Mouse (Mus musculus) layer of hippocampus, postnatal 14 days (tissue): ENCODE measurements around the gene Tgtp1. TPM values are rescaled to one million over a fixed set of nuclear protein-coding genes. Genes with fewer than 3 reads are reported as not detected.
"Not testable (repeated sequence)": the region's sequence is repeated elsewhere in the genome, so short reads cannot be mapped to it uniquely, and the experiment has no call there.

ENCODE experiments used
- DNase-seq, 2 experiments: peaks; one replicate each; pipeline ENCODE4 v3.0.0; 2021 to 2022; ENCODE audit warnings: low spot score in 2 of 2, mixed read lengths in 1 of 2
- long read RNA-seq, 2 experiments: library from polyadenylated mRNA; stranded (forward); transcript quantifications; one replicate each; pipeline ENCODE4 v2.0.0; 2021
- total RNA-seq, 2 experiments: library from RNA; stranded (reverse); gene quantifications; 2 replicates each; pipeline ENCODE4 v1.2.3; 2021

Tgtp1 gene
- total RNA-seq: under 1 TPM in 1 of 2 experiments, not detected in 1; 0.30 TPM
- long read RNA-seq, experiment 1: 0 reads
- long read RNA-seq, experiment 2, partial matches to known transcripts: 0 of 1 reads
- long read RNA-seq, experiment 2, other reads (novel, unspliced or antisense): 0 of 1 reads

DNA sequence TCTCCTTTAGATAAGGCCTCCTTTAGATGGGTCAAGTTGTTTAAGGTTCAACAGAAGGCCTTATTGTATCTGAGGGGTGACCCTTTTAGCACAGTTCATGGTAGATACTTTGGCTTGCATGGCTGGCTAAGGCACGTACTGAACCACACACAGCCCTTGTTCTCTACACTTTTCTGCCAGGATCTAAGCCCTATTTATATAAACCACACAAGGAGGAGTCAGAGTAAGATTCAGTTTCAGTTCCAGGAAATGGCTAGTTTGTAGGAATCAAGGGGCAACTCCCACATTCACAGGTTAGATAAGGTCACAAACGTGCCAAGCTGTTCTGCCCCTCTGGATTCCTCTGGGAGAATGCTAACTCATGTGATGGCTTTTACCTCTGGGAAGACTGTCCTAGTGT is at the start of gene Tgtp1:
Gene Tgtp1 (minus strand): TSS at position 155 of the 400 bp plus-strand sequence.
- DNase-seq: not testable (repeated sequence)

DNA sequence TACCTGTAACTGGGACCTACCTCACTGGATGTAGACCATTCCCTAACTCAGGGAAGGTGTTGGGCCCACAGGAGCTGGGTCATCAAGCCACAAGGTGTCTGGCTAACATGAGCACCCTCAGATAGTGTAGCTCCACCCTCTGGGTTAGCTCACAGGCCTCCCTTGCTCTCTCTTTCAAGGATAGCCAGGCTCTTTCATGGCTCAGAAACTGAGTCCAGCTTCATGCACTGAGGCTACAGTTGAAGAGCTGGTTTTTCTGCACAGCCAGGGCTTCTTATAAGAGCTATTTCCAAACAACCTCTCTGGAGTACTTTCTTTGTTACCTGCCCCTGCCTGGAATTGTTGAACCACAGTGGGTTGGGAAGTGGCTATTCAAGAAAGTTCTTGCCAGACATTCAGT is 18.1 kb upstream of the Tgtp1 start:
- not testable (repeated sequence) for DNase-seq

DNA sequence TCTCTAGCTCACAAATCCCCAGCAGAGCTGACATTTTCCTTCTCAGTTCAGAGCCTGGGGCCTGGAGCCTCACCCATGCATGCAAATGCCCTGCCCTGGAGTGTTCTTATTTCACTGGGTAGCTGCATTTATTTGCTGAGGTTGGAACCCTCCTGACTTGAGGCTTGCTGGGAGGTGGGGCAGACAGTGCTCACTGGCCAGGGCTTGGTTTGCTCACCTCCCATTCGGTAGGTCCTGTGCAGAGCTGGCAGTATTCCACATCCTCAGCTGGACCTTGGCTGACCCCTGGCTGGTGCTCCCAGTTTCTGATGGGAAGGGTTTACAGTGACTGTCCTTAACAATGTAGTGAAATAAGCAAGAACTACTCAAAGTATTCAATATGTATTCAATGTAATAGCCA is 12.8 kb upstream of the Tgtp1 start:
- not testable (repeated sequence) for DNase-seq

DNA sequence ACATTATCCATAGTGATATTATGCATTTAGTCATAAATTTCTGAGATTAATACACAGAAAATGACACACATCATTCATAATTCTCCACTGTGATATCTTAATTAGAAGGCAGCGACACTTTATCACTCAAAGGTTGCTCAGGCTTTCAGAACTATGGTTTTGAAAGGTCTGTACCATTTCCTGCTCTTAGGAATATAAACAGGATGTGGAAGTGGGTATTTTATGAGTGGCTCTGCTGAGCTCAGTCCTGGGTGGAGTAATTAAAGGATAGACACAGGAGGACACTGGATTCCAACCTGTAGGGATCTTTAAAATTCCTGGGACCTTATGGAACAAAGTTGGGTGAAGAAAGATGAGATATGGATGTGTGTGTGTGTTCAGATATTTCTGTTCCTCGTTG is 12.3 kb upstream of the Tgtp1 start:
- not testable (repeated sequence) for DNase-seq

DNA sequence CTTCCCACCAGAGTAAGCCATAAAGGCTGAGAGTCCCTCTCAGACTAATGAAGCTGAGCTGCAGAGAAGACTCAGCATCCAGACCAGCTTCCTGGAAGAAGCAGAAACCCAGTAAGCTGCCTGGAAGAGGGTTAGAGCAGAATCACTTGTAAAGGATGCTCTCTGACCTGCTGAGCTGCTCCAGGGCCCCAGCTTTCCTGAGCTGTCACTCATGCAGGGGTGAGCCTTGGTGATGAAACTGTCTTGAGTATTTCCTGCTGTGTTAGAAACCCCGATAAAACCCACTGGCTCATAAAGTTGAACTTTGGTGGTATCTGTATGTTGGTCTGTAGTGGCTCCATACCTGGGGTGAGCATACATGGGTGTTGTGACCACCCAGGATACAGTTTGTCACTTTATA is 6.4 kb upstream of the Tgtp1 start:
- DNase-seq: not testable (repeated sequence)

GRCm38 (mm10) chr11:48993296-48993695 is 676 bp downstream of the Tgtp1 start:
- DNase-seq: not testable (repeated sequence)

DNA sequence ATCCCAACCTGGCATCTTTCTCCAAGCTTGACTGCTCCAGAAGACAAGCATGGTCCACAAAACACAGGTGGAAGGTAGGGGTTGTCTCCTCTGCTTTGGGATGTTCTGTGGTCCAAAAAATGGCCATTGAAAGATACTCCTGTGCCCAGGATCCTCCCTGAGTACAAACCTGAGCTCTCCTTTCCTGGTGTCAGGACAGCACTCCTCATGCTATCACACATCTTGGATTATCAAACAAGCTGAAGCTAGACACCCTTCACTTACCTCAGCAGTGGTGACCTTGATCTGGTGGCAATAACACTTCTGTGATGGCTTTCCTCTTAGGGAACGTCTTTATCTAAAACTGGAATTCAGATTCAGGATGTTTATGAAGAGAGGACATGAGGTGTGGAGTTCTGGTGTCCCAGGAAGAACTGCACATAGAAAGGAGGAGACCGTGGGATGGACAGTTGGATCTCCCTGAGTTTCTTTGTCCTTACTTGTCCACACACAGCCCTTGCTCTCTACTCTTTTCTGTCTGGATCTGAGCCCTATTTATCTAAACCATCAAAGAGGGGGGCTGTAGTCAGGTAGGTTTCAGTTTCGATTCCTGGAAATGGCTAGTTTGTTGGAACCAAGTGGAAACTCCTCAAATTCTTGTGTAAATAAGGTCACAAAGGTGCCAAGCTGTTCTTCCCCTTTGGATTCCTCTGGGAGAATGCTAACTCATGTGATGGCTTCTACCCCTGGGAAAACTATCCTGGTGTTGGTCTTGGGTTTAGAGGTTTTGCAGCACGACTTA is 2.0 kb downstream of the Tgtp1 start, which contains the start of gene Gm12185:
Gene Gm12185 (minus strand): TSS at position 487 of the 781 bp plus-strand sequence.
- DNase-seq: not testable (repeated sequence)

DNA sequence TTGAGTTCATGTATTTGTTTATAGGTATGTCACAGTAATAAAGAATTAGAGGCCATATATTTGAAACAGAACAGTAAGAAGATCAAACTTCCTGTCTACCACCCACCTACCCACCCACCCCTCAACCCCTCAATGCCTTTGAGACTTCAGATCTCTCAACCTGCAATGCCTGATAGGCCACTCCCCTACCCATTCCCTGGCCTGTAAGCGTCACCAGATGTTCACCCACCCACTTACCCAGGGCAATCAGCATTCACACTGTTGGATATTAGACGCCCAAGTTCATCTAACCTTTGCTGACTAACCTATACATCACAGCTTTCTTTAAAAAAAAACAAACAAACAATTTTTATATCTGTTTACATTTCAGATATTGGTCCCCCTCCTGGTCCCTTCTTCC is 4.0 kb downstream of the Tgtp1 start:
- not testable (repeated sequence) for DNase-seq

GRCm38 (mm10) chr11:48988219-48988618 is 5.8 kb downstream of the Tgtp1 start:
- not testable (repeated sequence) for DNase-seq

DNA sequence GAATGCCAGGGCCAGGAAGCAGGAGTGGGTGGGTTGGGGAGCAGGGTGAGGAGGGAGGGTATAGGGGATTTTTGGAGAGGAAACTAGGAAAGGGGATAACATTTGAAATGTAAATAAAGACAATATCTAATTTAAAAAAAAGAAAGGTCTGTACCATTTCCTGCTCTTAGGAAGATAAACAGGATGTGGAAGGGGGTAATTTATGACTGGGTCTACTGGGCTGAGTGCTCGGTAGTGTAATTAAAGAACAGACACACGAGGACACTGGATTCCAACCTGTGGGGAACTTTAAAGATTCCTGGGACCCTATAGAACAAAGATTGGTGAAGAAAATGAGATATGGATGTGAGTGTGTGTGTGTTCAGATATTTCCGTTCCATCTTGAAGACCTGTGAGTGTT is 11.1 kb downstream of the Tgtp1 start:
- DNase-seq: not testable (repeated sequence)

DNA sequence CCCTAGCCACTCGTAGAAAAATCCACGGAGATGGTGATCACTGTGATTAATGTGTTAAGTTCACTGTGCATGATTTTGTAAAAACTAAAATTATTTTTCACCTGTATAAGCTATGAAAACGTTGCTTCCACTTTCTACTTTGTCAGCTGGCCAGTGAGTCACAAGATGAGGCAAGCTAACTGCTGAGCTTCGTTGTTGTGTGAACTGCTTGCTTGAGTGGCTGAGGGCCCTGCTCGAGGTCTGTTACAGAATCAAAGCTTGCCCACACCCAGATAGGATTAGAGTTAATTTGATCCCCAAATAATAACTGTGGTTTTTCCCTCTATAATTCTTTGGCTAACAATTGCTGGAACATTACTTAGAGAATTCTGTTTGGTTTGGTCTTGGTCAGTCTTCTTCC is 13.9 kb downstream of the Tgtp1 start:
- not testable (repeated sequence) for DNase-seq

DNA sequence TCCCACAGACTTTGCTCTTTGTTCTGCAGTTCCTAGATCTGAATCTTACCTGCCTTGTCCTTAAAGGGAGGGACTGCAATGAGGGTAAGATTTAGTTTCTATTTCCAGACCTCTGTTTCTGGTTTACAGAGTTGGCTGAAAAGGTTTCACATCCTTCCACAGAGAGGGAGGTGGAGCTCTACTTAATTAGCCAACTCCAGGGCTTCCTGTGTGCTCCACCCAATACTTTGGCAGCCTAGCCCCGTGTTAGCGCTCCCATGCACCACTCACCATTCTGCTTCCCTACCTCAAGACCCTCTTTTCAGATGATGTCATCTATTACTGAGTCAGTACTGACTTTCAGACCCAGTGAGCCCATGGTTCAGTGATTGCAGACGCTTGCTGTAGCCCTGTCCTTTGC is 14.7 kb downstream of the Tgtp1 start, which contains the start of gene 9930111J21Rik1:
Gene 9930111J21Rik1 (minus strand): TSS at position 148 of the 400 bp plus-strand sequence.
- not testable (repeated sequence) for DNase-seq

GRCm38 (mm10) chr11:48978240-48978939 is 15.6 kb downstream of the Tgtp1 start, which contains the start of gene Olfr56:
TSS of gene Olfr56 (plus strand) at chr11:48978889.
- DNase-seq: not testable (repeated sequence)

- not testable (repeated sequence) for DNase-seq
These were observed 19.3 kb downstream of the Tgtp1 start for GRCm38 (mm10) chr11:48974686-48975085.

DNA sequence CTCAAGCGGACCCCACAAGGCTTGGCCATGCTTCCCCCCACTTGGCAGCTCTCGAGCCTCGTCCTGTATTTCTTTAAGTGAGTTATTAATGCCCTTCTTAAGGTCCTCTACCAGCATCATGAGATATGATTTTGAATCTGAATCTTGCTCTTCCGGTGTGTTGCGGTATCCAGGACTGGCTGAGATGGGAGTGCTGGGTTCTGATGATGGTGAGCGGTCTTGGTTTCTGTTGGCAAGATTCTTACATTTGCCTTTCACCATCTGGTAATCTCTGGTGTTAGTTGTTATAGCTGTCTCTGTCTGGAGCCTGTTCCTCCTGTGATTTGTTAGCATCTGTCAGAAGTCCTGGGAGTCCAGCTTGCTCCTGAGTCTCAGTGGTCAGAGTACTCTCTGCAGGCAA is 47.9 kb downstream of the Tgtp1 start, which contains the start of gene Psme2b:
Gene Psme2b (minus strand): TSS at position 101 of the 400 bp plus-strand sequence.
- not testable (repeated sequence) for DNase-seq

DNA sequence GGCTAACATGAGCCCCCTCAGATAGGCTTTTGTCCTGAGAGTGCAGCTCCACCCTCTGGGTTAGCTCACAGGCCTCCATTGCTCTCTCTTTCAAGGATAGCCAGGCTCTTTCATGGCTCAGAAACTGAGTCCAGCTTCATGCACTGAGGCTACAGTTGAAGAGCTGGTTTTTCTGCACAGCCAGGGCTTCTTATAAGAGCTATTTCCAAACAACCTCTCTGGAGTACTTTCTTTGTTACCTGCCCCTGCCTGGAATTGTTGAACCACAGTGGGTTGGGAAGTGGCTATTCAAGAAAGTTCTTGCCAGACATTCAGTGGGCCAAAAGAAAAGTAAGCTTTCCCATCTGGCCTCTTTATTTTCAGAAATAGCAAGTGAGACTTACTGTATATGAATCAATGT is 54.7 kb downstream of the Tgtp1 start:
- DNase-seq: not testable (repeated sequence)

Other genes starting within 250 kb of the Tgtp1 start
- 100 to 1,000 TPM; 285 to 287 TPM for gene Rack1, start 193.8 kb downstream of the Tgtp1 start, total RNA-seq
- gene Trim41, start 176.8 kb downstream of the Tgtp1 start, total RNA-seq: 10 to 100 TPM; 47.1 to 48.6 TPM
- gene Trim7, start 168.0 kb downstream of the Tgtp1 start, total RNA-seq: 1 to 10 TPM; 2.4 to 3.3 TPM
- gene Gm12184, start 167.5 kb downstream of the Tgtp1 start, total RNA-seq: 1 to 10 TPM; 1.4 to 1.9 TPM
- gene Irgm1, start 122.5 kb downstream of the Tgtp1 start, total RNA-seq: 1 to 10 TPM; 4.2 to 5.2 TPM
- gene Gm5431, start 92.0 kb downstream of the Tgtp1 start, total RNA-seq: under 1 TPM; 0.39 to 0.41 TPM
- 1 to 10 TPM in 1 of 2 experiments, under 1 TPM in 1; 0.81 to 1.2 TPM for gene Psme2b, start 48.0 kb downstream of the Tgtp1 start, total RNA-seq
- not detected for gene Olfr56, start 15.3 kb downstream of the Tgtp1 start, total RNA-seq
- gene 9930111J21Rik1, start 14.8 kb downstream of the Tgtp1 start, total RNA-seq: 1 to 10 TPM in 1 of 2 experiments, under 1 TPM in 1; 0.52 to 1.6 TPM
- not detected for gene Gm12185, start 1.9 kb downstream of the Tgtp1 start, total RNA-seq
- 1 to 10 TPM in 1 of 2 experiments, under 1 TPM in 1; 0.91 to 1.4 TPM for gene 9930111J21Rik2, start 57.1 kb upstream of the Tgtp1 start, total RNA-seq
- not detected for gene Tgtp2, start 70.0 kb upstream of the Tgtp1 start, total RNA-seq
- under 1 TPM; 0.31 to 0.65 TPM for gene Ifi47, start 82.4 kb upstream of the Tgtp1 start, total RNA-seq
- gene Olfr1396, start 120.7 kb upstream of the Tgtp1 start, total RNA-seq: not detected
- gene Olfr1395, start 148.1 kb upstream of the Tgtp1 start, total RNA-seq: not detected
- gene Olfr1394, start 160.2 kb upstream of the Tgtp1 start, total RNA-seq: not detected
- gene Btnl9, start 193.0 kb upstream of the Tgtp1 start, total RNA-seq: under 1 TPM in 1 of 2 experiments, not detected in 1; 0.07 TPM
- 10 to 100 TPM; 28.2 to 35.5 TPM for gene Zfp62, start 209.1 kb upstream of the Tgtp1 start, total RNA-seq